Mouse (Mus musculus) lung, postnatal 10 days (tissue): Measurements from ENCODE around the gene Polr2b.

Experiments used
- DNase-seq: peaks from one replicate; pipeline ENCODE4 v3.0.0; 2021

The Polr2b gene

GRCm38 (mm10) chr5:77366313-77366712 lies 56.4 kb downstream of the Polr2b start:
- peak; percentile 25 for DNase-seq

GRCm38 (mm10) chr5:77367145-77367544 lies 57.2 kb downstream of the Polr2b start:
- no peak for DNase-seq

GRCm38 (mm10) chr5:77367682-77368081 lies 57.7 kb downstream of the Polr2b start:
- peak; percentile 51 for DNase-seq

- DNase-seq = no peak
Observed at GRCm38 (mm10) chr5:77368194-77368593, 58.2 kb downstream of the Polr2b start.

- no peak for DNase-seq
Observed at GRCm38 (mm10) chr5:77369394-77369793, 59.4 kb downstream of the Polr2b start.

- DNase-seq = no peak
Observed at GRCm38 (mm10) chr5:77370378-77370892, 60.5 kb downstream of the Polr2b start.

- DNase-seq = peak; percentile 34
Observed at GRCm38 (mm10) chr5:77372242-77372641, 62.3 kb downstream of the Polr2b start.

GRCm38 (mm10) chr5:77372778-77373177 lies 62.8 kb downstream of the Polr2b start:
- peak; percentile 45 for DNase-seq

GRCm38 (mm10) chr5:77374945-77375344 lies 65.0 kb downstream of the Polr2b start:
- DNase-seq = no peak

GRCm38 (mm10) chr5:77375546-77375945 lies 65.6 kb downstream of the Polr2b start:
- no peak for DNase-seq

GRCm38 (mm10) chr5:77378027-77378426 lies 68.1 kb downstream of the Polr2b start:
- no peak for DNase-seq

GRCm38 (mm10) chr5:77379434-77380135 lies 69.6 kb downstream of the Polr2b start:
- DNase-seq = no peak

GRCm38 (mm10) chr5:77380321-77380901 lies 70.5 kb downstream of the Polr2b start:
- DNase-seq = no peak

- no peak for DNase-seq
Observed at GRCm38 (mm10) chr5:77381283-77381682, 71.3 kb downstream of the Polr2b start.

GRCm38 (mm10) chr5:77381686-77382085 lies 71.7 kb downstream of the Polr2b start:
- no peak for DNase-seq

GRCm38 (mm10) chr5:77383799-77384554 lies 74.0 kb downstream of the Polr2b start:
- peak; percentile 34 for DNase-seq

- DNase-seq = no peak
Observed at GRCm38 (mm10) chr5:77384724-77385123, 74.8 kb downstream of the Polr2b start.

GRCm38 (mm10) chr5:77385221-77385620 lies 75.3 kb downstream of the Polr2b start:
- DNase-seq = no peak

GRCm38 (mm10) chr5:77385900-77386595 lies 76.1 kb downstream of the Polr2b start:
- DNase-seq = no peak

GRCm38 (mm10) chr5:77386596-77387413 lies 76.9 kb downstream of the Polr2b start:
- peak; percentile 47 for DNase-seq

GRCm38 (mm10) chr5:77387414-77387704 lies 77.4 kb downstream of the Polr2b start:
- no peak for DNase-seq

GRCm38 (mm10) chr5:77388359-77388758 lies 78.4 kb downstream of the Polr2b start:
- DNase-seq = no peak
